Mouse (Mus musculus) small intestine, adult 2 months (tissue): ENCODE data around the gene Zfp507. TPM values are rescaled to one million over a fixed set of nuclear protein-coding genes. Genes with fewer than 3 reads are reported as not detected.

Experiments
- H3K27ac ChIP-seq: fragments of 200-500 bp; 2 replicates; pipeline ENCODE4 v1.5.1; 2012; ENCODE audit warnings: low read depth, low read length, control low read depth, inconsistent platforms; ENCODE audit not compliant: insufficient read depth
- H3K27me3 ChIP-seq: fragments of 200-500 bp; 2 replicates; pipeline ENCODE4 v1.6.1; 2012; ENCODE audit warnings: mild to moderate bottlenecking, moderate library complexity, low read length, inconsistent platforms; ENCODE audit not compliant: control insufficient read depth, insufficient read depth
- H3K36me3 ChIP-seq: fragments of 200-500 bp; 2 replicates; pipeline ENCODE4 v1.6.1; 2012; ENCODE audit warnings: mild to moderate bottlenecking, low read length, control low read depth, inconsistent platforms; ENCODE audit not compliant: control insufficient read depth, insufficient read depth
- H3K4me1 ChIP-seq: fragments of 200-500 bp; 2 replicates; pipeline ENCODE4 v1.6.1; 2012; ENCODE audit warnings: low read length, inconsistent platforms, mixed read lengths; ENCODE audit not compliant: control insufficient read depth, insufficient read depth, insufficient read length
- H3K4me3 ChIP-seq: fragments of 200-500 bp; 2 replicates; pipeline ENCODE4 v1.5.1; 2012; ENCODE audit warnings: low read depth, mild to moderate bottlenecking, control low read depth, inconsistent platforms, low read length, moderate library complexity
- CTCF ChIP-seq: fragments of 200-500 bp; IDR thresholded peaks from 2 replicates; pipeline ENCODE4 v1.5.1; 2012; ENCODE audit warnings: low read depth, mild to moderate bottlenecking, control low read depth, inconsistent platforms, low read length, moderate library complexity, mixed read lengths; ENCODE audit not compliant: insufficient replicate concordance, insufficient read length; ENCODE audit errors: extremely low read depth
- POLR2A ChIP-seq: fragments of 200-500 bp; IDR thresholded peaks from 2 replicates; pipeline ENCODE4 v1.6.1; 2012; ENCODE audit warnings: low read depth, mild to moderate bottlenecking, control low read depth, inconsistent platforms, low read length, moderate library complexity
- WGBS: fragments of 180-500 bp; shearing (Covaris S2); methylation state at CpG from one replicate; pipeline ENCODE4 v1.1.7; 2018; 5-methylcytosine and 5-hydroxymethylcytosine counted together
- polyA plus RNA-seq: library from polyadenylated mRNA; depleted of rRNA; stranded (reverse); fragments of >200 nt; gene quantifications from 2 replicates; pipeline ENCODE4 v1.2.3, GENCODE M21; 2012

Gene Zfp507
- polyA plus RNA-seq, 1 experiment = 2.5 TPM

- Histone ChIP-seq H3K4me1 (no peaks in the 10 kb centered on the region), H3K27me3 (no peaks in the 10 kb centered on the region), H3K36me3 (no peaks in the 10 kb centered on the region), H3K27ac (no peak overlapping the region), H3K4me3 (no peak overlapping the region)
- TF ChIP-seq POLR2A = no peak
- peak; percentile 34; the same call in 1 of the 2 replicates for TF ChIP-seq CTCF
- WGBS = 44% methylated on average over 14 of the region's 14 CpGs
These were observed 46.0 kb downstream of the Zfp507 start for GRCm38 (mm10) chr7:35756510-35757440.

GRCm38 (mm10) chr7:35754886-35755168 is 48.0 kb downstream of the Zfp507 start:
- 76% methylated on average over 4 of the region's 4 CpGs for WGBS
- Histone ChIP-seq H3K27me3 (no peaks in the 10 kb centered on the region), H3K27ac (no peak overlapping the region), H3K4me3 (peak overlapping the region; percentile 85), H3K36me3 (no peaks in the 10 kb centered on the region), H3K4me1 (no peaks in the 10 kb centered on the region)
- no peak for TF ChIP-seq CTCF
- TF ChIP-seq POLR2A = no peak

GRCm38 (mm10) chr7:35754033-35754885 is 48.5 kb downstream of the Zfp507 start, which contains the start of gene Dpy19l3:
Gene Dpy19l3 (minus strand): TSS chr7:35754454.
- H3K4me1 ChIP-seq = no peaks in the 10 kb centered on the region
- no peak for TF ChIP-seq CTCF
- TF ChIP-seq POLR2A = no peak
- H3K27me3 ChIP-seq = no peaks in the 10 kb centered on the region
- 1% methylated on average over 70 of the region's 70 CpGs for WGBS
- H3K36me3 ChIP-seq = no peaks in the 10 kb centered on the region
- no peak within 1 kb of the TSS for H3K27ac ChIP-seq
- H3K4me3 ChIP-seq = peak within 1 kb of the TSS; percentile 85

- no peaks in the 10 kb centered on the region for H3K27me3 ChIP-seq
- no peak overlapping the region for H3K27ac ChIP-seq
- H3K4me3 ChIP-seq = peak overlapping the region; percentile 85
- TF ChIP-seq CTCF (no peak), POLR2A (no peak)
- WGBS = 6% methylated on average over 15 of the region's 15 CpGs
- H3K36me3 ChIP-seq = no peaks in the 10 kb centered on the region
- H3K4me1 ChIP-seq = no peaks in the 10 kb centered on the region
These were observed 49.3 kb downstream of the Zfp507 start for GRCm38 (mm10) chr7:35753319-35754032.

GRCm38 (mm10) chr7:35750873-35751272 is 51.9 kb downstream of the Zfp507 start:
- H3K4me1 ChIP-seq = no peaks in the 10 kb centered on the region
- TF ChIP-seq CTCF (no peak), POLR2A (no peak)
- H3K4me3 ChIP-seq = no peak overlapping the region
- WGBS = 95% methylated on average over 9 of the region's 9 CpGs
- H3K27me3 ChIP-seq = no peaks in the 10 kb centered on the region
- no peak overlapping the region for H3K27ac ChIP-seq
- no peaks in the 10 kb centered on the region for H3K36me3 ChIP-seq

GRCm38 (mm10) chr7:35747397-35747964 is 55.3 kb downstream of the Zfp507 start:
- H3K27me3 ChIP-seq = no peaks in the 10 kb centered on the region
- 92% methylated on average over 14 of the region's 14 CpGs for WGBS
- TF ChIP-seq POLR2A (no peak), CTCF (no peak)
- H3K4me3 ChIP-seq = no peak overlapping the region
- no peak overlapping the region for H3K27ac ChIP-seq
- H3K4me1 ChIP-seq = no peaks in the 10 kb centered on the region
- H3K36me3 ChIP-seq = no peaks in the 10 kb centered on the region
